Mouse (Mus musculus) heart, adult 2 months (tissue): ENCODE measurements around the gene Kctd6.
A peak's percentile ranks its signal among the peaks of the same experiment; 100 is the strongest.

Experiments used
- CTCF ChIP-seq: fragments of 200-600 bp; IDR thresholded peaks from 2 replicates; pipeline ENCODE4 v1.8.1; 2022; ENCODE audit warnings: antibody characterized with exemption, mild to moderate bottlenecking, moderate library complexity
- POLR2A ChIP-seq: fragments of 200-500 bp; IDR thresholded peaks from 2 replicates; pipeline ENCODE4 v1.6.1; 2011; ENCODE audit warnings: mild to moderate bottlenecking, low read depth, low read length, control low read depth; ENCODE audit not compliant: insufficient read depth

DNA sequence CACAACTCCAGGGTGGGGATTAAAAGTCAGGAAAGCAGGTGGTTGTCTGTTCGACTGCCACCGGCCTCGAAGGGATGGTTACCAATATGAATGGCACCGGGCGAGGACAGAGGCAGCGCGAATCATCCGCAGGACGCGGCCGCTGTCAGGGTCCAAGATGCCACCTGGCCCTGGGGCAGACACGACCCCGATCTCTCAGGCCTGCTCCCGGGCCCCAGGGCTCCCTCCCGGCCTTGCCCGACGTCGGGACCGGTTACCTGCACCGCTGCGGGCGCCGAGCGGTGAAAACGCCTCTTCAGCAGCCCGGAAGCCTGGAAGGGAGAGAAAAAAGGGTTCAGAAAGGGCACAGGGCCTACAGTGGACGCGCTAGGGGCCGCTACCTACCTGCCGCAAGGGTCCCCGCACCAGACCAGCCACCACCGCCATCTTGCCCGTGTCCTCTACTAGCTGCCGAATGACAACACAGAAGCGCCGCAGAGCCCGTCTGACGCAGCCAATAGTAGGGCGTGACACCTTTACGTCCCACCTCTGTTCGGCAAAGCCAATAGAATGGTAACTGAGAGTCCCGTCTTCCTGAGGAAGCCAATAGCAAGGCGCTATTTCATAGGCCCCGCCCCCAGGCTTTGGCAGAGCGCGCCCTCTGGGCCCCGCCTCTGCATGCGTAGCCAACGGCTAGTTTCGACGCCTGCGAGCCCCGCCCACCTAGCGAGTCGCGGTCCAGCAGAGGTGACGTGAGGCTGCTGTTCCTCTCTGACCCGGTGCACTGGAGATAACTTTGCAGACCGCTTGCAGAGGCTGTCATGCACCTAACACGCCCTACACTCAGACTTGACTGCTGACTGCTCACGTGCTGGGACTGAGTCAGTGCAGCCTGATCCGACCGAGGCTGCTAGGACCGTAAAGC lies 41.2 kb upstream of the Kctd6 start, which contains the start of gene Pdhb:
- peak; percentile 96 for TF ChIP-seq POLR2A
- peak; percentile 39 for TF ChIP-seq CTCF
